Mouse (Mus musculus) right cerebral cortex, adult 2 months (tissue): ENCODE measurements at regions not wholly inside any gene's neighbourhood (a gene's known extent, or its start where the extent isn't known, plus 50 kb on each side); places are given as distances from the start of the nearest gene placed in this dataset.

Source experiments
- DNase-seq, 2 experiments: peaks; one replicate each; pipeline ENCODE4 v3.0.0; 2021 to 2022; ENCODE audit warnings: low spot score in 2 of 2

DNA sequence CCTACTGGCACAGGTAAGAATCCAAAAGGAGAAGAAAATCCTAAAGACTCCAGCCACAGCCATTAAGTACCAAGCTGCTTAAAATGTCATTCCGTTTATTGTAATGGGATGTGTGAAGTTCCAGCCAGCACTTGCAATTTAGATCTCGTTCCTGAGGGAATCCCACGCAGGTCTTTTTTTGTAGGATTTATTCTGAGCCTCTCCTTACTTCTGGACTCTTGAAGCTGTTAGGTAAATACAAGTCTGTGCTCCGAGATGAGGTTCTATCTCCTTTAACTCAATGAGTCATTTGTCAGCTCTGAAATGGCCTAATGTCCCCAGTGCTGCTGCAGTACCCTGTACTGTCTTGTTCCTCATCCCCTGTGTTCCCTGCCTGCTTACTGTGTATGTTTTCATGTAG, 94.9 kb upstream of the Eef1e1 start:
- DNase-seq = peak; percentile 34 to 46

DNA sequence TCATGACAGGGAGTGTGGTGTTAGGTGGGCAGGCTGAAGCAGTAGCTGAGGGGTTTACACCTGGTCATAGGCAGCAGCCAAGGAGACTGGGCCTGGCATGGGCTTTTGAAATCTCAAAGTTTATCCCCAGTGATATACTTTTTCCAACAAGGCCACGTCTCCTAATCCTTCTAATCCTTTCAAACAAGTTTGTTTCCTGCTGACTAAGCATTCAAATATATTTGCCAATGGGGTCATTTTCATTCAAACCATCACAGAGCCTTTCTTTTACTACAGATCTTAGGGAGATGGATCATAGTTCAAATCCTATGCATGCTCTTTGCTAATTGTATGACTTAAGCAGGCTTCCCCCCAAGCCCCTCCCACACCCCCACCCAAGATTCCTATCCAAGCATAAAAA, 93.0 kb upstream of the Eef1e1 start:
- no peak for DNase-seq

DNA sequence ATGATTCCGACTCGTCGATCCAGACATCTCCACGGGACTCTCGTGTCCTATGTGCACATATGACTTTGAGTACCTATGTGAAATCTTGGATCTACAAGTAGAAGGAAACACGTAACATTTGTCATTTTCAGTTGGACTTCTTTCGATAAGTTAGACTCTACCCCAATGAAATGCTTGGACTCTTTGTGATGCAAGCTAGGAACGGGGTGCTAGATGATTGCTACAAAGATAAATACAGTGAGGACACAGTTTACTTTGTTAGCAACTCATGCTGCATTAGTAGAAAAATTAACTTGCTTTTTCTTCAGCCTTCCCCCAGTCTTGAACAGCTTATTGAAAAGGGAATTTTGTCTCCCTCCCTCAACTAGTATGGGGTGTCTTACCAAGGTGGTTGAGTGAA, 81.2 kb upstream of the Eef1e1 start:
- no peak for DNase-seq

DNA sequence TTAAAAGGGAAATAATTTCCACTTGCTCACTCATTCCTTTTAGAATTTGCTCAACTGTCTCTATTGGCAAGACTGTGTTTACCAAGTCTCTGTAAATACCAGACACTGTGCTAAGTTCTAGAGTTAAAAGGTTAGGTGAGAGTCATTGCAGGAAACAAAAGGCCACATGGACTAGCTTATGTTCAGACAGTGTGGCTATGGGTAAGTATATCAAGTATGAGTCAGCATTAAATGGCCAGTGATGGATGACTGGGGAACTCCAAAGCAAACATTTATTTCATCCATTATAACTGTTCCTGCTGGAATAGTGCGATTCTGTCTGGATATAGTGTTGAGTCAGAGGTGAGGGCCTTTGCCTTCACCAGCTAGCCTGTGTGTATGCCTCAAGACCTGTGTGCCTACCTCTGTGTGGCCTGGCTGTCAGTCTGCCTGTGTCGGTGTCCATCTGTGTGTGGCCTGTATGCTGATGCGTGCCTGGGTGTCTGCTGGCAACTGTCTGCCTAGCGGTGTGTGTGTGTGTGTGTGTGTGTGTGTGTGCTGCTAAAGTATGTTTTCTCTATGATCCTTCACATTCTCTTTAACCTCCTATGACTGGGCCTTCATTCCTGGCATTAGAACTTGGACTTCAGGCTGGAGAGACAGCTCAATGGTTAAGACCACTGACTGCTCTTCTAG, 77.6 kb upstream of the Eef1e1 start:
- no peak for DNase-seq

DNA sequence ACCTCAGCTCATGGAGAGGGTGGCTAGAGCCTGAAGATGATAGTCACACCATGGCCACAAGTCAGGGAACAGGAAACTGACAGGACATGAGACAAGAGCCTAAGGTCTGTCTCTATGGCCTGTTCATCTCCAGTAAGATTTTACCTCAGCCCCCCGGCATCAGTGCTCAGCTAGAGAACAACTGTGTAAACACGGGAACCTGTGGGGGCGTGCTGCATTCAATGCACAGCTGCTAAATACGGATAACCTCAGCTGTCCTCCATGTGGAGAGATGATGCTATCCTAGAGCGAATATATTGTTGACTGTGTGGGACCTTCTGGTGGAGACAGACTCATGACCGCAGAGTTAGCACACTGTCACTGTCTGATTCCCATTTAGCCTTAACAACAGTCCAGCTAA, 76.4 kb upstream of the Eef1e1 start:
- no peak for DNase-seq

DNA sequence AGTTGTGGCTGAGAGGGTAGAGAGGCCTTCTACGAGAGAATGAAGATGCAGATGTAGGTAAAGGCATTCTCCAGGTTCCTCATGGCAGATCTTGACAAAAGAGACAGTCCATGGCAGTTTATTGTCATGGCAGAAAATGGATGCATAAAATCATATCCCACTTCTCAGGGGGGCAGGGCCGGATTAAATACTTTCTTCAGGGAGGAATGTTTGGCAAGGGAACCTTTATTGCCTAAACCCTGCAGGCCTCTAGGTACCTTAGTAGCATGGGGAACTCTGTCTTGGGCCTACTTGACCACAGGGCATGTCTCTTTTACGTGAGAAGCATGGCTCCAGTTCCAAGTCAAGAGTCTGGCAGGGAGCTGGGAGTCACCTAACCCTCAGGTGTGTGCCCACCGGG, 74.4 kb upstream of the Eef1e1 start:
- no peak for DNase-seq

DNA sequence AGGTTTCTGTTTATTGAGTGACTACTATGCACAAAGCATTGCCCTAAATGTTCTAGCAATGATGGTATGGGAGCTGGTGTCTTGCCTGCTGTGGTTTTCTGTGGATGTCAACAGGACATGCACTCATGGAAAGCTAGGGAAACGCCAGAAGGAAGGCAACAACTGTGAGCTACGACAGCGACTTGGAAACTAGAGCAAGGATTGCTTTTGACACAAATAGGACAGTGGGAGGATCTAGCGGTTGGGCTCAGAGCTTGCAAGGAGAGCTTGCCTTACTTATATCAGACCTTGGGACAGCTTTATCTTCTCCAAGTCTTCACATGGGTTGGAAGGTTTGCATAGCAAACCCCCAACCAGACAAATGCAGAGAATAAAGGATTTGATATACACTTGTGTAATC, 66.6 kb upstream of the Eef1e1 start:
- DNase-seq = no peak

DNA sequence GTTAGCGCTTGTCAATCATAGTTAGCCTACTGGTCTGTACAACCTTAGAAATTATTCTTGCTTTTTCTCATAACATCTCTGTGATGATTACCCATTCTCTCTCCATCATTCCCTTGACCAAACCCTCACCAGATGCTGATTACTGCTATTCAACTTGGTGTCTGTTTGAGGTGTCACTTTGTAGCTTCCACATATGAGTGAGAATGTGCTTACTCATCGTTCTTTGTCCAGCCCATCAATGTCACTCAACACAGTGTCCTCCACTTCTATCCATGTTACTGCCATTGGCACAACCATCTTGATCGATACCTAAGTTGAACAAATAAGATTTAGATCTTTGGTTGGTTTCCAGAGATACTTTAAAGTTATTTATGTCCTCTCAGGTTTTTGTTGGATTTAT, 62.3 kb upstream of the Eef1e1 start:
- DNase-seq = no peak

DNA sequence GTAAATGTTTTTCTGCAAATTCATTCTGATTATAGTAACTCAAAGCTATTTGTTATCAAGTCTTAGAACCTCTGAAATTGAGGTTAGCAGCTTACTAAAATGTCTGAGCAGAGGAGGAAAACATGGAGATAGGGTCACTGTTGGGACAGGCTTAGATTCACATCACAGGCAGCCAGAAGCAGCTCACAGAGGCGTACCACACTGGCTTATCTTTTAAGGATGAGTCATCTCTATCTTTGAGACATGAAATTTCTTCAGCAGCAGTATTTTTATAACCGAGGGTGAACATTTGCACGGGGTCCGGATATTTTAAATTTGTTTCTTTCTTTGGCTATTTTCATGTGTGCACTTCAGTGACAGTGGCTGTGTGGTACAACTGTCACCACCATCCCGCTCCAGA, 56.0 kb upstream of the Eef1e1 start:
- no peak for DNase-seq
